Mouse (Mus musculus): Measurements from ENCODE around the gene Ift46.

GRCm38 (mm10) chr9:44828944-44829343 lies 61.2 kb downstream of the Ift46 start:
- TF ChIP-seq POLR2A (IDR thresholded peaks at IDR 0.05; ENCODE audit: control insufficient read depth, extremely low read depth, insufficient read depth, low read length, poor library complexity) = no peak
- no peak for TF ChIP-seq CTCF (IDR thresholded peaks at IDR 0.05; ENCODE audit: borderline replicate concordance, control insufficient read depth, extremely low read depth, insufficient read depth, low read length, poor library complexity)
